Mouse (Mus musculus): ENCODE results near the gene Pcbd1.

- TF ChIP-seq POLR2A (IDR thresholded peaks at IDR 0.05; ENCODE audit: low read depth, low read length), result no peak
- no peak for TF ChIP-seq CTCF (IDR thresholded peaks at IDR 0.05; ENCODE audit: borderline replicate concordance, insufficient read depth, low read length)
Observed at GRCm38 (mm10) chr10:61080931-61081255, 8.2 kb upstream of the Pcbd1 start.
